In genomic region chr2:69128921-69129395, GRCm38 (mm10) we compare ENCODE assay signal across 8 mouse cellular contexts. TPM values are rescaled to one million over a fixed set of nuclear protein-coding genes. Genes with fewer than 3 reads are reported as not detected.
DNase-seq lines count a peak whose midpoint lies in the region; ATAC-seq and TF ChIP-seq lines count a peak whose summit lies in the region.

No protein-coding gene starts in this region.

- H3K9ac ChIP-seq in hindbrain, postnatal 0 days (replicated peaks; ENCODE audit: low read length): no peak overlapping the region
- H3K9ac ChIP-seq in lung, embryonic 16.5 days (ENCODE audit: low read length): no peak overlapping the region

- peak overlapping the region; percentile 65; the same call in 1 of the 2 replicates for H3K27ac ChIP-seq in forebrain, embryonic 10.5 days
- H3K27ac ChIP-seq in hindbrain, postnatal 0 days: peak overlapping the region; percentile 63
- H3K27ac ChIP-seq in lung, embryonic 16.5 days (ENCODE audit: low read length): peak overlapping the region; percentile 79

- peaks cover 24% of the 10 kb centered on the region for H3K4me1 ChIP-seq in forebrain, embryonic 10.5 days
- H3K4me1 ChIP-seq in hindbrain, postnatal 0 days (ENCODE audit: insufficient read depth, low read length): peaks cover 12% of the 10 kb centered on the region
- peaks cover 16% of the 10 kb centered on the region for H3K4me1 ChIP-seq in lung, embryonic 16.5 days (replicated peaks; ENCODE audit: control insufficient read depth, insufficient read depth, low read length)

- 0 out of 2 replicates have a peak overlapping the region, but pooled peaks have one; percentile 17 for H3K4me2 ChIP-seq in hindbrain, postnatal 0 days (ENCODE audit: low read depth, low read length)
- peak overlapping the region; percentile 23 for H3K4me2 ChIP-seq in lung, embryonic 16.5 days (ENCODE audit: low read depth, low read length)

- no peaks in the 10 kb centered on the region for H3K9me3 ChIP-seq in forebrain, embryonic 10.5 days
- 0 out of 2 replicates have a peak, but pooled peaks cover 4% of the 10 kb centered on the region for H3K9me3 ChIP-seq in hindbrain, postnatal 0 days (ENCODE audit: low read length)
- H3K9me3 ChIP-seq in lung, embryonic 16.5 days (ENCODE audit: control insufficient read depth, low read length): no peaks in the 10 kb centered on the region

- intact Hi-C loops in gastrocnemius, postnatal 14 days (cut with DNase I; ENCODE audit: low total_unique reads): no loop called here
- intact Hi-C loops in gastrocnemius, postnatal 36 days (cut with DNase I): no loop called here

- no peaks in the 10 kb centered on the region for H3K36me3 ChIP-seq in forebrain, embryonic 10.5 days (replicated peaks)
- H3K36me3 ChIP-seq in hindbrain, postnatal 0 days (ENCODE audit: insufficient read depth, low read length): no peaks in the 10 kb centered on the region
- H3K36me3 ChIP-seq in lung, embryonic 16.5 days (ENCODE audit: control insufficient read depth, insufficient read depth, low read length): no peaks in the 10 kb centered on the region

- H3K27me3 ChIP-seq in forebrain, embryonic 10.5 days (ENCODE audit: poor library complexity, severe bottlenecking): no peaks in the 10 kb centered on the region
- no peaks in the 10 kb centered on the region for H3K27me3 ChIP-seq in hindbrain, postnatal 0 days (ENCODE audit: insufficient read depth, low read length)
- H3K27me3 ChIP-seq in lung, embryonic 16.5 days (ENCODE audit: control insufficient read depth, insufficient read depth, low read depth, low read length): no peaks in the 10 kb centered on the region

- peak; percentile 96 for ATAC-seq in hindbrain, postnatal 0 days
- ATAC-seq in lung, embryonic 16.5 days (ENCODE audit: low read depth): peak; percentile 76
- ATAC-seq in neutrophil, adult 5-6 weeks (ENCODE audit: extremely low read depth, insufficient number of reproducible peaks, low FRiP score, poor library complexity, severe bottlenecking): peak; percentile 55; the same call in 1 of the 2 replicates

- 38% methylated on average over 10 of the region's 10 CpGs for WGBS in forebrain, embryonic 10.5 days
- 23% methylated on average over 10 of the region's 10 CpGs for WGBS in hindbrain, postnatal 0 days
- 43% methylated on average over 10 of the region's 10 CpGs for WGBS in lung, embryonic 16.5 days

- H3K4me3 ChIP-seq in forebrain, embryonic 10.5 days: no peak overlapping the region
- no peak overlapping the region for H3K4me3 ChIP-seq in hindbrain, postnatal 0 days (ENCODE audit: low read length)
- no peak overlapping the region for H3K4me3 ChIP-seq in lung, embryonic 16.5 days (ENCODE audit: low read length)

- TF ChIP-seq CTCF in hindbrain, postnatal 0 days (IDR thresholded peaks at IDR 0.05; ENCODE audit: low read depth): peak; percentile 14; the same call in 1 of the 2 replicates

- DNase-seq in gastrocnemius, postnatal 14 days: peak; percentile 12
- no peak for DNase-seq in gastrocnemius, postnatal 36 days
- peak; percentile 39 for DNase-seq in forebrain, embryonic 10.5 days (ENCODE audit: extremely low spot score, low spot score)
- DNase-seq in hindbrain, postnatal 0 days (ENCODE audit: low spot score): peak; percentile 77
- DNase-seq in c-Kit-positive CD71-positive TER-119-positive erythroid progenitor cells, embryonic 14.5 days (ENCODE audit: low spot score): no peak
- DNase-seq in frontal cortex, postnatal 25 days (ENCODE audit: low spot score in 2 of 2): no peak

RNA-seq across cellular contexts. Expression of gene Nostrin, which starts 6.6 kb away (rescaled TPM):
- 1 to 10 TPM; 1.3 to 2.1 TPM for total RNA-seq in gastrocnemius, postnatal 14 days (2021)
- total RNA-seq in gastrocnemius, postnatal 36 days (2021): 1 to 10 TPM; 1.3 to 2.3 TPM
- polyA plus RNA-seq in forebrain, embryonic 10.5 days (2016; fragmentation: Nextera tagmentation; extraction: Ambion mirVana): 0.38 and 1.0 TPM in 2 replicates
- 1.9 and 4.5 TPM in 2 replicates for total RNA-seq in hindbrain, postnatal 0 days (2014; rRNA removed)
- 2.3 and 2.5 TPM in 2 replicates for polyA plus RNA-seq in hindbrain, postnatal 0 days (2015; fragmentation: Nextera tagmentation; extraction: Ambion mirVana)
- 19.3 and 19.5 TPM in 2 replicates for polyA plus RNA-seq in lung, embryonic 16.5 days (2015; fragmentation: Nextera tagmentation; extraction: Ambion mirVana)
- 1.4 and 1.7 TPM in 2 replicates for total RNA-seq in neutrophil, adult 5-6 weeks (2017)

Comparison
In these comparisons a context has a peak if more than half of its experiments do, and no peak if none do; other contexts are left out.
1. DNase-seq: peak in gastrocnemius, postnatal 14 days (single experiment), forebrain, embryonic 10.5 days (single experiment) and hindbrain, postnatal 0 days (single experiment); none in gastrocnemius, postnatal 36 days (0 of 2), c-Kit-positive CD71-positive TER-119-positive erythroid progenitor cells, embryonic 14.5 days (single experiment) and frontal cortex, postnatal 25 days (0 of 2).
2. Peak in every context shown above with its lines, with median percentiles within 50 percentile points of each other: H3K27ac ChIP-seq and ATAC-seq.